Mouse (Mus musculus): Measurements from ENCODE around the gene Fam69b.

GRCm38 (mm10) chr2:26606579-26606978 lies 21.7 kb upstream of the Fam69b start:
- TF ChIP-seq CTCF (IDR thresholded peaks at IDR 0.05; ENCODE audit: control insufficient read depth, insufficient read depth, insufficient replicate concordance, low read depth, low read length) (no peak), POLR2A (IDR thresholded peaks at IDR 0.05; ENCODE audit: control insufficient read depth, low read depth, low read length) (no peak)
